Mouse (Mus musculus) embryonic stem cell, embryonic (primary cell): Measurements from ENCODE around the gene Sp7.

ENCODE experiments used
- CTCF ChIA-PET, 4 experiments: fragments of 300-600 bp in 2 of 4; fragments of 350-600 bp in 2 of 4; sonication (Branson Sonifier 250); formaldehyde crosslinking; loops; one replicate each; lab custom pipeline; 2022; ENCODE audit warnings: inconsistent platforms in 2 of 4; lab: Charles Lee
- POLR2A ChIA-PET, 4 experiments: fragments of 300-600 bp in 2 of 4; fragments of 350-600 bp in 2 of 4; sonication (Branson Sonifier 250); formaldehyde crosslinking; loops; one replicate each; lab custom pipeline; 2022; ENCODE audit warnings: antibody characterized with exemption in 4 of 4, inconsistent platforms in 1 of 4; lab: Charles Lee

Sp7 gene

GRCm38 (mm10) chr15:102399229-102400221 is 32.5 kb upstream of the Sp7 start:
- POLR2A ChIA-PET: interaction anchor here (0.5 to 11.7 kb wide), 131 partner anchors 8 to 1198 kb away, joined by 3 to 337 read pairs (median 4); partner anchors contain the start of genes Aaas (in 4 of the 4), Tarbp2 (in 4 of the 4), Pcbp2 (in 3 of the 4) and Calcoco1 (in 2 of the 4)
- CTCF ChIA-PET: interaction anchor here in 3 of 4 experiments (0.5 to 1.6 kb wide), 14 partner anchors 9 to 625 kb away, joined by 3 to 9 read pairs (median 5); partner anchors contain the start of gene Aaas (in 1 of the 3)

- POLR2A ChIA-PET: interaction anchor here (0.5 to 11.7 kb wide), 58 partner anchors 8 to 581 kb away, joined by 3 to 337 read pairs (median 6); partner anchors contain the start of genes Tarbp2 (in 4 of the 4), Aaas (in 2 of the 4), Pcbp2 (in 2 of the 4) and Atp5g2 (in 1 of the 4)
- CTCF ChIA-PET: interaction anchor here in 1 of 4 experiments (1.5 to 1.6 kb wide), 2 partner anchors 12 to 17 kb away, joined by 5 to 9 read pairs; no protein-coding TSS in a partner anchor
Observed at GRCm38 (mm10) chr15:102398629-102399028, 31.6 kb upstream of the Sp7 start.

GRCm38 (mm10) chr15:102395061-102395460 is 28.1 kb upstream of the Sp7 start:
- ChIA-PET CTCF (interaction anchor here in 1 of 4 experiments (0.6 to 1.0 kb wide), 2 partner anchors 50 to 152 kb away, joined by 3 to 5 read pairs; partner anchors contain the start of gene Amhr2), POLR2A (interaction anchor here (0.5 to 13.0 kb wide), 12 partner anchors 8 to 1217 kb away, joined by 3 to 337 read pairs (median 9); partner anchors contain the start of genes Sp1 (in 3 of the 4) and Tarbp2 (in 1 of the 4))

DNA sequence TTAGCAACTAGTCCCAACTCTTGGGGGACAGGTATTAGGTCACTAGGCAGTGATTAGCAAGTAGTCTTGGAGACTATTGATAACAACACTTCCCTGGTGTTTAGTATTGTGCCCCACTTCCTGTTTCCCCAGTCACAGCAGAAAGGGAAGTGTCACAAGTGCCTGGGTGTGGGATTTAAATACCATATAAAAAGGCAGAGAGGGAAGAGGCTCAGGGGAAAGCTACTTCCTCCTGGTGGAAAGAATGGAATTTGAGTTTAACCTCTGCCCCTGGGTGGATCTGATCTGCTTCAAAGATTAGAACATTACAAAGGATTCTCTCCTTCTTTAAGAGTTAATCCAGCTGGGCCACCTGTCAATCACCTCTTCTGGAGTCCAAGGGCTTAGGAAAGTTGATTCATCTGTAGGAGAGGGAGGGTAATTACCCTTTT is 26.6 kb upstream of the Sp7 start:
- ChIA-PET POLR2A (interaction anchor here (0.5 to 13.0 kb wide), 19 partner anchors 10 to 124 kb away, joined by 3 to 337 read pairs (median 5); partner anchors contain the start of genes Sp1 (in 4 of the 4), Aaas (in 1 of the 4), Pcbp2 (in 1 of the 4) and Tarbp2 (in 1 of the 4)), CTCF (interaction anchor here in 2 of 4 experiments (0.9 to 1.1 kb wide), 3 partner anchors 12 to 125 kb away, joined by 3 to 6 read pairs (median 3); partner anchors contain the start of gene Sp1 (in 2 of the 2))

GRCm38 (mm10) chr15:102392520-102392919 is 25.5 kb upstream of the Sp7 start:
- POLR2A ChIA-PET: interaction anchor here in 3 of 4 experiments (0.6 to 13.0 kb wide), 7 partner anchors 8 to 125 kb away, joined by 3 to 337 read pairs (median 7); partner anchors contain the start of genes Sp1 (in 3 of the 3) and Tarbp2 (in 1 of the 3)
- CTCF ChIA-PET: no interaction called here

- POLR2A ChIA-PET: interaction anchor here in 3 of 4 experiments (0.8 to 13.0 kb wide), 7 partner anchors 12 to 29 kb away, joined by 4 to 337 read pairs (median 7); partner anchors contain the start of gene Sp1 (in 3 of the 3)
- CTCF ChIA-PET: interaction anchor here in 1 of 4 experiments (1.5 kb wide), 1 partner anchor 33 kb away, joined by 4 read pairs; no protein-coding TSS in a partner anchor
Observed at GRCm38 (mm10) chr15:102388942-102389341, 22.0 kb upstream of the Sp7 start.

GRCm38 (mm10) chr15:102386640-102387039 is 19.7 kb upstream of the Sp7 start:
- POLR2A ChIA-PET: interaction anchor here (0.6 to 13.0 kb wide), 58 partner anchors 9 to 1964 kb away, joined by 3 to 337 read pairs (median 4); partner anchors contain the start of genes Sp1 (in 4 of the 4), Aaas (in 2 of the 4), Tarbp2 (in 2 of the 4) and Espl1 (in 1 of the 4)
- CTCF ChIA-PET: interaction anchor here (0.6 to 2.5 kb wide), 38 partner anchors 9 to 796 kb away, joined by 3 to 16 read pairs (median 4); partner anchors contain the start of genes Sp1 (in 2 of the 4), Pcbp2 (in 1 of the 4), Prr13 (in 1 of the 4) and Sp7 (in 1 of the 4)

- ChIA-PET POLR2A (interaction anchor here in 3 of 4 experiments (0.7 to 3.6 kb wide), 14 partner anchors 10 to 86 kb away, joined by 3 to 40 read pairs (median 8); partner anchors contain the start of genes Sp1 (in 2 of the 3) and Pcbp2 (in 1 of the 3)), CTCF (interaction anchor here in 3 of 4 experiments (0.7 kb wide), 3 partner anchors 58 to 231 kb away, joined by 3 to 5 read pairs (median 4); no protein-coding TSS in a partner anchor)
Observed at GRCm38 (mm10) chr15:102383671-102384070, 16.7 kb upstream of the Sp7 start.

DNA sequence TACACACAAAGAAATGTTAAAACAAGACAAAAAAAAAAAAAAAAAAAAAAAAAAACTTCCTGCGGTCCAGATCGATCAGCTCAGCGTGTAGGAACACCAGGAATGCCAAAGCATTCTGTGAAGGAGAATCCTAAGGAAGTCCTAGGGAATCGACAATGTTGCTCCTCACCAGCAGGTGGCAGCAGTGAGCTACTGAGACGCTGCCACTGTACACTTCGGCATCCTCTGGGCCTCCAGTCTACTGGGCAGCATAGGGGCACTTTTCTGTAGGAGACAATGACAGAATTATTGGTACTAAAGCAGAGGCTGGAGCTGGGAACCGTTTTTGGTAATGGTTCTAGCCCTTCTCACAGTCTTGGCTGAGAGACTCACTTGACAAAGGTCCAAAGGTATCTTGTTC is 14.6 kb upstream of the Sp7 start:
- POLR2A ChIA-PET: interaction anchor here (0.6 to 3.6 kb wide), 80 partner anchors 9 to 1133 kb away, joined by 3 to 40 read pairs (median 4); partner anchors contain the start of genes Sp1 (in 4 of the 4), Aaas (in 2 of the 4), Npff (in 2 of the 4) and Pcbp2 (in 2 of the 4)
- CTCF ChIA-PET: interaction anchor here (0.5 to 2.3 kb wide), 83 partner anchors 9 to 1328 kb away, joined by 3 to 21 read pairs (median 5); partner anchors contain the start of genes Sp1 (in 3 of the 4), Aaas (in 2 of the 4), Npff (in 2 of the 4) and Pfdn5 (in 2 of the 4)

GRCm38 (mm10) chr15:102377810-102378262 is 10.9 kb upstream of the Sp7 start:
- POLR2A ChIA-PET: interaction anchor here (0.6 to 5.2 kb wide), 53 partner anchors 8 to 295 kb away, joined by 3 to 37 read pairs (median 5); partner anchors contain the start of genes Aaas (in 3 of the 4), Sp1 (in 3 of the 4), Tarbp2 (in 2 of the 4) and Myg1 (in 1 of the 4)
- CTCF ChIA-PET: interaction anchor here (0.5 to 2.5 kb wide), 41 partner anchors 9 to 270 kb away, joined by 3 to 16 read pairs (median 4); partner anchors contain the start of genes Aaas (in 3 of the 4), Sp1 (in 1 of the 4) and Tarbp2 (in 1 of the 4)

GRCm38 (mm10) chr15:102377163-102377543 is 10.2 kb upstream of the Sp7 start:
- CTCF ChIA-PET: interaction anchor here (0.5 to 2.5 kb wide), 50 partner anchors 9 to 276 kb away, joined by 3 to 16 read pairs (median 4); partner anchors contain the start of genes Aaas (in 3 of the 4), Sp1 (in 2 of the 4), Tarbp2 (in 1 of the 4) and Tns2 (in 1 of the 4)

DNA sequence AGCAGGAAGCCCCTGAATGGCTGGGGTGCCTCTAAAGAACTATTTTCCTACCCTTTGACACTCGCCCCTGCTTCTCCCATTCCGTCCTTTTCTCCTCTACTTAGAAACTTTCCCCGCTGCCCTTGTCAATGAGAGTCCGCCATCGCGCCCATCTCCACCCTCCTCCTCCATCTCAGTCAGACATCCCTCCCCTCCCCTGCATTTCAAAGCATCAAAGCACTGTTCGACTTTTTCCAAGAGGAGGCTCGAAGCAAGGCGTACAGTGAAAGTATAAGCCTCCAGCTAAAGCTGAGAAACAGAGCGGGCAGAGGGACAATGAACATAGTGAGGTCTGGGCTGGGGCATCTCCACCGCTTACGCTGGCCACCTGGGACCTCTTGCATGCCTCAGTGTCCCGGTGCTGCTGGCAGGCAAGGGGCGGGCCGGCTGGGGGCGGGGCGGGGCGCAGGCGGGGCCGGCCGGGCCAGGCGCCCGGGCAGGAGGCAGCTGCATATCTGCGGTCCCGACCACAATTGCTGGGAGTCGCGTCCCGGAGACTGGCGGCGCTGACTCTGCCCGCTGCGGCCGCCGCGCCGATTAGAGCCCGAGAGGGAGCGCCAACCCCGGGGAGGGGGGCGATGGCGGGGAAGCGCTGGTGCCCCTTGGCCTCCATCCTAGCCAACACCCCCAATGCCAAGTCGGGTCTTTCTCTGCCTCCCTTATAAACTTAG is 9.6 kb upstream of the Sp7 start:
- POLR2A ChIA-PET: interaction anchor here (0.5 to 5.2 kb wide), 58 partner anchors 10 to 673 kb away, joined by 3 to 37 read pairs (median 5); partner anchors contain the start of genes Aaas (in 3 of the 4), Sp1 (in 3 of the 4), Tarbp2 (in 2 of the 4) and Myg1 (in 1 of the 4)

More at GRCm38 (mm10) chr15:102377163-102377543, 10.2 kb upstream of the Sp7 start:
- POLR2A ChIA-PET: interaction anchor here (0.6 to 5.2 kb wide), 63 partner anchors 9 to 294 kb away, joined by 3 to 37 read pairs (median 4); partner anchors contain the start of genes Aaas (in 3 of the 4), Sp1 (in 3 of the 4), Tarbp2 (in 2 of the 4) and Myg1 (in 1 of the 4)

DNA sequence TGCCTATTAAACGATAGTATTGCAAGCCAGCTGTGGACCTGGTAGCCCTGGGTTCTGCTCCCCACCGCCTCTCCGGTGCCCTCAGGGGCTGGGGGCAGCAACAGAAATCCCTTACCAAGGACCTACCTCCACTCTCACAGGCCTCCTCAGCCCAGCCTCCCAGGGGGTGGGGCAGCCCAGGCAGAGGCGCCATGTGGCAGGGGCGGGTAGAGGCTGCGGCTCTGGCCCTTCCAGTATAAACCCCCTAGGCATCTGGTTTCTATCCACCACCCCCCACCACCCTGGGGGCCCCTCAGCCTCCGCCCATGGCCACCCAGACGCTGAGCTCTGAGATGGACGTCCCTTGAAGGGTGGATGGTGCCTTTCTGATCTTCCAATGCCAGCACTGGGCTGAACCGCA is 3.7 kb upstream of the Sp7 start:
- POLR2A ChIA-PET: interaction anchor here in 3 of 4 experiments (0.6 to 4.9 kb wide), 17 partner anchors 11 to 240 kb away, joined by 3 to 45 read pairs (median 4); partner anchors contain the start of genes Aaas (in 1 of the 3), Espl1 (in 1 of the 3), Prr13 (in 1 of the 3) and Tarbp2 (in 1 of the 3)
- CTCF ChIA-PET: interaction anchor here in 3 of 4 experiments (0.6 to 2.0 kb wide), 8 partner anchors 9 to 20 kb away, joined by 3 to 7 read pairs (median 4); partner anchors contain the start of gene Aaas (in 1 of the 3)

More for the DNA sequence above, 9.6 kb upstream of the Sp7 start:
- CTCF ChIA-PET: interaction anchor here (0.6 to 2.5 kb wide), 42 partner anchors 10 to 276 kb away, joined by 3 to 16 read pairs (median 4); partner anchors contain the start of genes Aaas (in 2 of the 4), Sp1 (in 2 of the 4), Tarbp2 (in 1 of the 4) and Tns2 (in 1 of the 4)

GRCm38 (mm10) chr15:102369972-102370371 is 3.0 kb upstream of the Sp7 start:
- ChIA-PET POLR2A (interaction anchor here (0.6 to 4.9 kb wide), 13 partner anchors 10 to 240 kb away, joined by 3 to 45 read pairs (median 5); partner anchors contain the start of genes Sp1 (in 2 of the 4), Aaas (in 1 of the 4) and Espl1 (in 1 of the 4)), CTCF (interaction anchor here in 3 of 4 experiments (0.6 to 2.0 kb wide), 6 partner anchors 11 to 20 kb away, joined by 3 to 7 read pairs (median 5); partner anchors contain the start of gene Aaas (in 1 of the 3))
